Mouse (Mus musculus) adrenal gland, adult 2 months (tissue): ENCODE data around the gene Cnfn. TPM values are rescaled to one million over a fixed set of nuclear protein-coding genes. Genes with fewer than 3 reads are reported as not detected.
A peak's percentile ranks its signal among the peaks of the same experiment; 100 is the strongest.
"Not testable (repeated sequence)": the region's sequence is repeated elsewhere in the genome, so short reads cannot be mapped to it uniquely, and the experiment has no call there.

Experiments used
- DNase-seq: peaks from one replicate; pipeline ENCODE4 v3.0.0; 2021
- long read RNA-seq: library from polyadenylated mRNA; stranded (forward); transcript quantifications from one replicate; pipeline ENCODE4 v2.0.0, GENCODE M21; 2021
- polyA plus RNA-seq: library from polyadenylated mRNA; depleted of rRNA; stranded (reverse); fragments of >200 nt; gene quantifications from 2 replicates; pipeline ENCODE4 v1.2.3, GENCODE M21; 2012; rRNA removed
- total RNA-seq, 2 experiments: library from RNA; stranded (reverse); gene quantifications; 2 replicates each; pipeline ENCODE4 v1.2.3; 2021

Cnfn gene
- total RNA-seq (not detected), polyA plus RNA-seq (1.8 TPM in 1 of 2 replicates, not detected in the other)
- long read RNA-seq, result 0 reads

- DNase-seq, result no peak
These were observed at the start of gene Cnfn for GRCm38 (mm10) chr7:25369058-25369749. TSS of gene Cnfn (minus strand) at chr7:25369724.

- DNase-seq, result peak; percentile 21
These were observed 48.1 kb upstream of the Cnfn start for GRCm38 (mm10) chr7:25417597-25417996.

GRCm38 (mm10) chr7:25412833-25413441, 43.4 kb upstream of the Cnfn start, which contains the start of gene Cxcl17:
TSS of gene Cxcl17 (minus strand) at chr7:25412886.
- no peak for DNase-seq

- DNase-seq, result no peak
These were observed 42.3 kb upstream of the Cnfn start for GRCm38 (mm10) chr7:25411861-25412260.

- DNase-seq, result peak; percentile 37
These were observed 41.6 kb upstream of the Cnfn start for GRCm38 (mm10) chr7:25410969-25411615.

GRCm38 (mm10) chr7:25409114-25409760, 39.7 kb upstream of the Cnfn start:
- peak; percentile 37 for DNase-seq

- no peak for DNase-seq
These were observed 36.9 kb upstream of the Cnfn start for GRCm38 (mm10) chr7:25406468-25406867.

- DNase-seq, result peak; percentile 83
These were observed 33.2 kb upstream of the Cnfn start for GRCm38 (mm10) chr7:25402671-25403101.

- DNase-seq, result peak; percentile 87
These were observed 32.5 kb upstream of the Cnfn start for GRCm38 (mm10) chr7:25401986-25402385.

- no peak for DNase-seq
These were observed 32.0 kb upstream of the Cnfn start for GRCm38 (mm10) chr7:25401551-25401950.

- not testable (repeated sequence) for DNase-seq
These were observed 29.5 kb upstream of the Cnfn start for GRCm38 (mm10) chr7:25399028-25399427.

GRCm38 (mm10) chr7:25398610-25399009, 29.1 kb upstream of the Cnfn start, which contains the start of gene Lipe:
TSS of gene Lipe (minus strand) at chr7:25398710.
- no peak for DNase-seq

- DNase-seq, result no peak
These were observed 27.1 kb upstream of the Cnfn start for GRCm38 (mm10) chr7:25396621-25397020.

GRCm38 (mm10) chr7:25395558-25396521, 26.3 kb upstream of the Cnfn start:
- peak; percentile 98 for DNase-seq

- DNase-seq, result no peak
These were observed 25.6 kb upstream of the Cnfn start for GRCm38 (mm10) chr7:25395186-25395557.

- DNase-seq, result peak; percentile 63
These were observed 25.2 kb upstream of the Cnfn start for GRCm38 (mm10) chr7:25394754-25395153.

GRCm38 (mm10) chr7:25393451-25394210, 24.1 kb upstream of the Cnfn start:
- peak; percentile 84 for DNase-seq

- DNase-seq, result no peak
These were observed 23.3 kb upstream of the Cnfn start for GRCm38 (mm10) chr7:25392851-25393250.

GRCm38 (mm10) chr7:25391856-25392453, 22.4 kb upstream of the Cnfn start:
- no peak for DNase-seq

GRCm38 (mm10) chr7:25390986-25391385, 21.5 kb upstream of the Cnfn start:
- peak; percentile 82 for DNase-seq
